Mouse (Mus musculus) stomach, embryonic 14.5 days (tissue): Measurements from ENCODE around the gene Klf6. TPM values are rescaled to one million over a fixed set of nuclear protein-coding genes. Genes with fewer than 3 reads are reported as not detected.

Source experiments
- ATAC-seq: fragments of 200-750 bp; cut with Nextera tagmentation; 2 replicates; pipeline ENCODE4 v1.8.0; 2017; ENCODE audit warnings: low read depth, moderate TSS enrichment; ENCODE audit not compliant: insufficient number of reproducible peaks, insufficient read depth, low FRiP score
- H3K27ac ChIP-seq: fragments of 300-500 bp; sonication (generic); 2 replicates; pipeline ENCODE4 v1.5.1; 2014; ENCODE audit warnings: mild to moderate bottlenecking, low read length, moderate library complexity, mixed read lengths
- H3K27me3 ChIP-seq: fragments of 300-500 bp; sonication (generic); 2 replicates; pipeline ENCODE4 v1.6.1; 2014; ENCODE audit warnings: low read length, control low read depth, mixed read lengths; ENCODE audit not compliant: control insufficient read depth, insufficient read depth
- H3K36me3 ChIP-seq: fragments of 300-500 bp; sonication (generic); 2 replicates; pipeline ENCODE4 v1.6.1; 2014; ENCODE audit warnings: mild to moderate bottlenecking, control low read depth, low read length, moderate library complexity, mixed read lengths; ENCODE audit not compliant: control insufficient read depth, insufficient read depth
- H3K4me1 ChIP-seq: fragments of 300-500 bp; sonication (generic); 2 replicates; pipeline ENCODE4 v1.6.1; 2014; ENCODE audit warnings: low read length, control low read depth, mixed read lengths; ENCODE audit not compliant: control insufficient read depth, insufficient read depth
- H3K4me2 ChIP-seq: fragments of 300-500 bp; sonication (generic); replicated peaks from 2 replicates; pipeline ENCODE4 v1.6.1; 2014; ENCODE audit warnings: low read depth, low read length, control low read depth
- H3K4me3 ChIP-seq: fragments of 300-500 bp; sonication (generic); 2 replicates; pipeline ENCODE4 v1.5.1; 2014; ENCODE audit warnings: low read depth, low read length, control low read depth
- H3K9ac ChIP-seq: fragments of 300-500 bp; sonication (generic); replicated peaks from 2 replicates; pipeline ENCODE4 v1.6.1; 2014; ENCODE audit warnings: low read depth, mild to moderate bottlenecking, control low read depth, low read length, moderate library complexity, mixed read lengths
- H3K9me3 ChIP-seq: fragments of 300-500 bp; sonication (generic); 2 replicates; pipeline ENCODE4 v1.6.1; 2016; ENCODE audit warnings: low read depth, low read length, control low read depth; ENCODE audit not compliant: control insufficient read depth
- WGBS: fragments of 180-500 bp; shearing (Covaris S2); extraction: QIAGEN DNeasy Blood & Tissue Kit; methylation state at CpG from one replicate; pipeline ENCODE4 v1.1.7; 2014; 5-methylcytosine and 5-hydroxymethylcytosine counted together
- polyA plus RNA-seq: library from polyadenylated mRNA; unstranded; fragments of >200 nt; fragmentation: Nextera tagmentation; extraction: Ambion mirVana; gene quantifications from 2 replicates; pipeline ENCODE4 v1.2.1, GENCODE M21; 2014

The Klf6 gene
- 87.3 and 90.3 TPM in 2 replicates for polyA plus RNA-seq

- peak within 1 kb of the TSS; percentile 98 for H3K27ac ChIP-seq
- H3K9ac ChIP-seq, result peak within 1 kb of the TSS; percentile 92
- under 1% methylated on average over 59 of the region's 60 CpGs for WGBS
- H3K36me3 ChIP-seq, result peaks cover 14% of the 10 kb centered on the region
- H3K9me3 ChIP-seq, result no peaks in the 10 kb centered on the region
- H3K27me3 ChIP-seq, result no peaks in the 10 kb centered on the region
- H3K4me2 ChIP-seq, result peak within 1 kb of the TSS; percentile 68
- H3K4me3 ChIP-seq, result peak within 1 kb of the TSS; percentile 82
- peak; percentile 99 for ATAC-seq
- H3K4me1 ChIP-seq, result peaks cover 17% of the 10 kb centered on the region
Observed at GRCm38 (mm10) chr13:5861157-5862002, at the start of gene Klf6. Gene Klf6, plus strand, starts transcription at chr13:5861482.

GRCm38 (mm10) chr13:5813433-5813832, 47.8 kb upstream of the Klf6 start:
- no peak overlapping the region for H3K4me3 ChIP-seq
- H3K9ac ChIP-seq, result no peak overlapping the region
- no peak overlapping the region for H3K4me2 ChIP-seq
- H3K27me3 ChIP-seq, result no peaks in the 10 kb centered on the region
- no peaks in the 10 kb centered on the region for H3K36me3 ChIP-seq
- no peak overlapping the region for H3K27ac ChIP-seq
- H3K9me3 ChIP-seq, result no peaks in the 10 kb centered on the region
- 82% methylated on average over 9 of the region's 9 CpGs for WGBS
- ATAC-seq, result no peak
- no peaks in the 10 kb centered on the region for H3K4me1 ChIP-seq

- Histone ChIP-seq H3K4me3 (no peak overlapping the region), H3K4me2 (no peak overlapping the region), H3K36me3 (no peaks in the 10 kb centered on the region), H3K27ac (no peak overlapping the region), H3K9ac (no peak overlapping the region), H3K4me1 (peaks cover 2% of the 10 kb centered on the region; the same call in 1 of the 2 replicates), H3K27me3 (no peaks in the 10 kb centered on the region), H3K9me3 (no peaks in the 10 kb centered on the region)
- no peak for ATAC-seq
- 78% methylated on average over 3 of the region's 3 CpGs for WGBS
Observed at GRCm38 (mm10) chr13:5817250-5817649, 44.0 kb upstream of the Klf6 start.

- no peaks in the 10 kb centered on the region for H3K36me3 ChIP-seq
- H3K9ac ChIP-seq, result no peak overlapping the region
- no peak overlapping the region for H3K27ac ChIP-seq
- H3K4me1 ChIP-seq, result peaks cover 9% of the 10 kb centered on the region
- no peak for ATAC-seq
- no peak overlapping the region for H3K4me3 ChIP-seq
- H3K9me3 ChIP-seq, result no peaks in the 10 kb centered on the region
- H3K27me3 ChIP-seq, result no peaks in the 10 kb centered on the region
- 61% methylated on average over 3 of the region's 3 CpGs for WGBS
- no peak overlapping the region for H3K4me2 ChIP-seq
Observed at GRCm38 (mm10) chr13:5819173-5819572, 42.1 kb upstream of the Klf6 start.

- H3K4me2 ChIP-seq, result peak overlapping the region; percentile 33
- H3K4me3 ChIP-seq, result no peak overlapping the region
Observed at GRCm38 (mm10) chr13:5822586-5822985, 38.7 kb upstream of the Klf6 start.

GRCm38 (mm10) chr13:5823150-5823549, 38.1 kb upstream of the Klf6 start:
- no peak for ATAC-seq
- no peaks in the 10 kb centered on the region for H3K27me3 ChIP-seq
- H3K27ac ChIP-seq, result no peak overlapping the region
- no peaks in the 10 kb centered on the region for H3K9me3 ChIP-seq
- no peak overlapping the region for H3K9ac ChIP-seq
- WGBS, result 75% methylated on average over 7 of the region's 7 CpGs
- H3K4me3 ChIP-seq, result no peak overlapping the region
- no peak overlapping the region for H3K4me2 ChIP-seq
- H3K4me1 ChIP-seq, result peaks cover 12% of the 10 kb centered on the region
- no peaks in the 10 kb centered on the region for H3K36me3 ChIP-seq

More at GRCm38 (mm10) chr13:5822586-5822985, 38.7 kb upstream of the Klf6 start:
- 21% methylated on average over 11 of the region's 11 CpGs for WGBS
- Histone ChIP-seq H3K4me1 (peaks cover 12% of the 10 kb centered on the region), H3K27ac (no peak overlapping the region), H3K9ac (no peak overlapping the region), H3K36me3 (no peaks in the 10 kb centered on the region), H3K9me3 (no peaks in the 10 kb centered on the region), H3K27me3 (no peaks in the 10 kb centered on the region)
- ATAC-seq, result peak; percentile 30; the same call in 1 of the 2 replicates

GRCm38 (mm10) chr13:5824189-5824815, 37.0 kb upstream of the Klf6 start:
- 65% methylated on average over 8 of the region's 8 CpGs for WGBS
- no peaks in the 10 kb centered on the region for H3K36me3 ChIP-seq
- H3K9me3 ChIP-seq, result no peaks in the 10 kb centered on the region
- no peak overlapping the region for H3K27ac ChIP-seq
- no peaks in the 10 kb centered on the region for H3K27me3 ChIP-seq
- no peak overlapping the region for H3K4me3 ChIP-seq
- ATAC-seq, result no peak
- H3K9ac ChIP-seq, result no peak overlapping the region
- H3K4me1 ChIP-seq, result peaks cover 12% of the 10 kb centered on the region
- H3K4me2 ChIP-seq, result no peak overlapping the region

GRCm38 (mm10) chr13:5826170-5826827, 35.0 kb upstream of the Klf6 start:
- 20% methylated on average over 9 of the region's 9 CpGs for WGBS
- no peaks in the 10 kb centered on the region for H3K27me3 ChIP-seq
- H3K4me2 ChIP-seq, result no peak overlapping the region
- H3K4me3 ChIP-seq, result no peak overlapping the region
- ATAC-seq, result 0 out of 2 replicates have a peak, but pooled peaks have one; percentile 24
- H3K36me3 ChIP-seq, result no peaks in the 10 kb centered on the region
- H3K4me1 ChIP-seq, result peaks cover 12% of the 10 kb centered on the region
- no peaks in the 10 kb centered on the region for H3K9me3 ChIP-seq
- no peak overlapping the region for H3K27ac ChIP-seq
- no peak overlapping the region for H3K9ac ChIP-seq
